Mouse (Mus musculus): ENCODE results near the gene Wnt2b. TPM values are rescaled to one million over a fixed set of nuclear protein-coding genes. Genes with fewer than 3 reads are reported as not detected.

Wnt2b gene
- total RNA-seq, 2 experiments from 2014 or later = 11.4 to 12.6 TPM

DNA sequence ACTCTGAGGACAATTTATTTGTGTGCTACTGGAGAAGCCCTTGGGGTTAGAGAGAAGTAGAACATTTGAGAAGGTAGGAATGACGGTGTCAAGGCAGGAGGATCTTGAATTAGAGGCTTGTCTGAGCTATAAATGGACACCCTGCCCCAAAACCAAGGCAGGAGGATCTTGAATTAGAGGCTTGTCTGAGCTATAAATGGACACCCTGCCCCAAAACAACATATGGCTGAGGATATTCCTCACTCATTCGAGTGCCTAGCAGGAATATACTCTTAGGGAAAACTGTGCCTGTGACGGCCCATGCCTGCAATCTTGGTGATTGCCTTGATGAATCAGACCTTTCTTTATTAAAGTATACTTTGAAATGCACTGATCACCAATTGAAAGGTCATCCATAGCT lies 55.7 kb downstream of the Wnt2b start:
- DNase-seq (ENCODE audit: low spot score in 2 of 2) = no peak

DNA sequence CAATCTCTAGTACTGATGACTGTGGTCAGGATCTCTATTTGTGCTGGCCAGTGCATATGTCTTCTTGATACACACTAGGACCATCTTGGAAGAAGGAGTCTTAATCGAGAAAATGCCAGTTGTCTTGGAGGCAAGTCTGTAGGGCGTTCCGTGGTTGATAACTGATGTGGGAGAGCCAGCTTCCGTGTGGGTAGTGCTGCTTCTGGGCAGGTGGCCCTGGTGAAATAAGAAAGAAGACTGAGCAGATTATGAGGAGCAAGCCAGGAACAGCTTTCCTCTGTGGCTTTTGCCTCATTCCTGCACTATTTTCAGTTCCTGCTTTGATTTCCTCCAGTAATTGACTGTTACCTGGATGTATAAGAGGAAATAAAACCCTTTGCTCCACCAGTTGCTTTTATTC lies 56.3 kb downstream of the Wnt2b start:
- DNase-seq (ENCODE audit: low spot score in 2 of 2) = no peak

GRCm38 (mm10) chr3:104901154-104901553 lies 60.6 kb downstream of the Wnt2b start:
- no peak for DNase-seq (ENCODE audit: low spot score in 2 of 2)

DNA sequence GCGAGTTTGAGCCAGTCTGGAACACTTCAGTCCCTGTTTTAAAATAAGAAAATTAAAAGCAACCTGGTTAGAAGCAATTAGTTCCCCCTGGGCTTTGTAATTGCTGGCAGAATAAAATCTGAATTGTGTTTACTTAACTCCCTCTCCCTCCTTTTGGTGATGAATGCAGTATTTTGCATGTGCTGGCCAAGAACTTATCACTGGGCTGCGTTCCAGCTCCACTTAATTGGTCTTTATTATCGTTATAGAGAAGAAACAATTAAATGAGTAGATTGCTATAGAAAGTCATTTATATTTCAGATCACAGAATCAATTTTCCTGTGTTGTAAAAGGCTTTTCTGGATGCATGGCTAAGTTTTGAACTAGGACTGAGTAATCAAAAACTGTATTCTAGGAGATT lies 65.6 kb downstream of the Wnt2b start:
- DNase-seq (ENCODE audit: low spot score in 2 of 2) = no peak

Other genes starting within 250 kb of the Wnt2b start
- gene Ppm1j, start 180.9 kb downstream of the Wnt2b start, total RNA-seq (2021) = 1 to 10 TPM; 8.8 to 9.2 TPM
- 1 to 10 TPM; 1.2 to 1.3 TPM for gene Fam19a3, start 180.1 kb downstream of the Wnt2b start, total RNA-seq (2021)
- 100 to 1,000 TPM; 190 to 195 TPM for gene Rhoc, start 173.5 kb downstream of the Wnt2b start, total RNA-seq (2021)
- 10 to 100 TPM; 49.0 to 52.8 TPM for gene Mov10, start 143.4 kb downstream of the Wnt2b start, total RNA-seq (2021)
- 10 to 100 TPM; 32.3 to 33.1 TPM for gene St7l, start 97.9 kb downstream of the Wnt2b start, total RNA-seq (2021)
- 10 to 100 TPM; 94.3 to 96.4 TPM for gene Capza1, start 97.4 kb downstream of the Wnt2b start, total RNA-seq (2021)
- gene Cttnbp2nl, start 91.2 kb upstream of the Wnt2b start, total RNA-seq (2021) = 10 to 100 TPM; 26.6 to 32.0 TPM
- not detected for gene 4930564D02Rik, start 104.9 kb upstream of the Wnt2b start, total RNA-seq (2021)

All from adrenal gland, postnatal 4 days (tissue).